Mouse (Mus musculus) cerebellum, postnatal 25 days (tissue): ENCODE results near the gene Kmo.
A peak's percentile ranks its signal among the peaks of the same experiment; 100 is the strongest.

Experiments used
- DNase-seq, 2 experiments: peaks; one replicate each; pipeline ENCODE4 v3.0.0; 2021; ENCODE audit warnings: mixed read lengths in 2 of 2

Kmo gene

GRCm38 (mm10) chr1:175632470-175632869, 12.3 kb downstream of the Kmo start:
- no peak for DNase-seq

DNA sequence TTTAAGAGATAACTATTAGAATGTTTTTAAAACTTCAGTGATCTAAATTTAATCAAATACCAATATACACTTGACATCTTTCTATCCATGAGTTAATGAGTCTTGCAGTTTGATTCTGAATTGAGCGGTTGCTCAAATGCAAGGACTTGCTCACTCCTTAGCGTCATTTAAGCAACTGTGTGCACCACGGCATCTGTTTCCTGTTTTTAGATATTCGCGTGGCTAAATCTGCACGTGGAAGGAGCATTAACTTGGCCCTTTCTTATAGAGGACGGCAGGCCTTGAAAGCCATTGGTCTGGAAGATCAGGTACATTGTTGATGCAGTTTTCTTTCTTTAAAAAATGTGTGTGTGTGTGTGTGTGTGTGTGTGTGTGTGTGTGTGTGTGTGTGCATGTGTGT, 17.5 kb downstream of the Kmo start:
- DNase-seq: no peak

DNA sequence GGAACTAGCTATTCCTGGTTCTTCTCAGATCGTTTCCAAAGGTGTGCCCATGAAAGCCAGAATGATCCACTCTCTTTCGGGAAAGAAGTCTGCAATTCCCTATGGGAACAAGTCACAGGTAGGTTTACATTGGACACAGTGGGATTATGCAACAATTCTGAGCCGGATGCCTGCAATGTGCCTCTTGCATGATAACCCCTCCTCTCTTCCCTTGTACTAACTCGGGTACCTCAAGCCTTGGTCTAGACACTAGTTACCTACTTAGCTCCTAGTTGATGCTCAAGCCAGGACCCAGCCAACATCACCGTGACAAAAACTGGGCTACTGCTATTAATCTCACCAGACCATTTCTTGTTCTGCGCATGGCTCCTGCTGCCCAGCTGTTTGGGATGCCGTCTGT, 18.9 kb downstream of the Kmo start:
- no peak for DNase-seq

GRCm38 (mm10) chr1:175640435-175641150, 20.4 kb downstream of the Kmo start:
- DNase-seq: no peak

DNA sequence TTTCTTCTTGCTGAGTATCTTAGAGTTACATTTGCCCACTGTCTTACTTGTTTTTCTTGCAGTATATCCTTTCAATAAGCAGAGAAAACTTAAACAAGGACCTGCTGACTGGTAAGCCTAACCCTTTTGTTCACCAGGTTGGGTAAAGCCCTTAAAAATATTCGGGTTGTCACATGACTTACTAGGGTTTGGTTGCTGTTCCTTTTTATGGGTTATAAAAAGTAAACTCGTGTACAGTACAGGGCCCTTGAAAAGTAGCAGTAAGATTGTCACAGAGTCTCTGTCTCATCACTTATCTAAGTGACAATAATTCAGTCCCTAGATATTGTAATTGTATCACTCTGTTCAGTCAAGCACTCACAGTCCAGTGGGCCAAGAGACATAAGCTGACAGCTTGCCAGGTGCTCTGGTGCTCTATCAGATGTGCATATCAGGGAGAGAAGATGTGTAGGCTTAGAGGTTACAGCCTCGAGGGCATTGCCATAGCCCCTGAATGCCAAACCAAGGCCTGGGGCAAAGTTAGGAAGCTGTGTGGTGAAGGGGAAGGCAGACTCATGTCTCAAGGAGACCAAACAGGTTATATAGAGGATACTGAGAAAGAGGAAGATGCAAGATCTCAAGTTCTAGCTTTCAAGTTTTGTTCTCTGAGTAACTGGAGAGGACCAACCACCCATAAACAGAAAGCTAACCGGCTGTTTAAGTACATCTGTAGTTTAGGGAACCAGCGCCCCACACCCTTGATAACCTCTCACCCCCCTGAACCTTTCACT, 23.5 kb downstream of the Kmo start:
- no peak for DNase-seq

- DNase-seq: no peak
Measured at GRCm38 (mm10) chr1:175646952-175647351, 26.8 kb downstream of the Kmo start.

DNA sequence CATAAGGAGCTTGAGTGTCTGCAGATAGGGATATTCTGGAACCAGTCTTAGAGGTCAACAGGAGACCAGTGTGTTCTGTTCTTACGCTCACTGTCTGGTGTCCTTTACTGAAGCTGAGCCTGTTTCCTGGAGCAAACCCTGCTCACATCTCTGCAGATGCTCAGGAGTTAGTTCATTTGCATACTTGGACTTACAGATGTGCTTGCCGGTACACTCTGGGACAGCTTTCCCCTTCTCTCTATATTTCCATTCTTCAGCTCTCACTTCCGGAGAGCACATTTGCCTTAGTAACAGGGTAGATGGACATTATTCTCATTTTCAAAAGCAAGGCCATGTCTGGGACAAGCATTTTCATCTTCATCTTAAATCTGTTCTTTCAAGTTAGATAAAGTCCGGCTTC, 28.4 kb downstream of the Kmo start:
- DNase-seq: no peak

DNA sequence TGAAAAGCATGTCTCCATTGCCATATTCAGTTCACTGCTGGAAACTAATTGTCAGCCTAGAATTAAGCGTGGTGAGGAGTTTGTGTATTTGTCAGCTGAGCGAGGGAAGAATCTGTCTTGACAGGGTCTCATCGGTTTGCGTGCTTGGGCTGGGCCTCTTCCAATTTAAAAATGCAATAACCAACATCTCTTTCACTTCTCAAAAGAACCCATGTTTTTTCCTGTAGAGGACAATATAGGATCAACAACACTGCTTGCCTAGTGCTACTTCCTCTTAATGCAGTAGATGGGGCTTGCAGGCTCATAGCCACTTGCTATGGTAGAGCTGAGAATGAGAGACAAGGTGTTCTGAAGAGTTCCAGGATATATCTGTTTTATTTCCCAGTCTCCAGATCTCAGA, 39.7 kb downstream of the Kmo start:
- no peak for DNase-seq

- DNase-seq: peak in 1 of 2 experiments; percentile 19
Measured at GRCm38 (mm10) chr1:175668666-175669405, 48.7 kb downstream of the Kmo start.

GRCm38 (mm10) chr1:175669456-175669855, 49.3 kb downstream of the Kmo start:
- DNase-seq: no peak

DNA sequence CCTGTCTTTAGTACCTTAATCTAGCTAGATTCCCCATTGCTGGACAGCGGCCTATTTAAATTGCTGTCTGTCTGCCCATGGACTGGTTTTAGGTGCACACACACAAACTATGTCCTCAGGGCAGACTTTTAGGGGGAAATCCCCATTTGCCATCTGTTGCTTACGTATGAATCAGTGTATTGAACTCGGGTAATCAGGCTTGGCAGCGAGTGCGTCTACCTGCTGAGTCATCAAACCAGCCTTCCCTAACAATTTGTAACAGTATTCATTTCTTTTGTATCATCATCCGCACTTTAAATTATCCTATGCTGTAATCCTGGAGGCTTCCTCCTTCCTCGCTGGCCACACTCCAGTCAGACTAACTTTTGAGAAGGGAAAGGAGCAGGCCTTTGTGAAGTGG, 49.9 kb downstream of the Kmo start:
- no peak for DNase-seq

DNA sequence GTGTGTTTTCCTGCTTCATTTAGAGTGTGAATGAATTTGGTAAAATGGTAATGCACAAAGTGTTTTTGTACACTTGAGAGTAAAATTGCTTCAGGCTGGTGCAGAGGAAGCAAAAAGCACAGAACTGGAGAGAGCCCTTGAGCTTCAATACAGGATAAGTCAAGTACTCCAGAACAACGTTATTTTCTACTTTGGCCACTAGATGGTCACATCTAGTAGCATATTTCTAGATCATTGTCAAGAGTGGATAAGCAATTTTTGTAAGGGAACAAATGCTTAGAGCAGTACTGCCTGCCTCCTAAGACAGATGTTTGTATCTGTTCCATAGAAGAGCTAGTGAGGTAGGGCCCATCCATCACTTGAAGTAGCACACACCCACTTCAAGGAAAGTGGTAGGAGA, 51.4 kb downstream of the Kmo start:
- no peak for DNase-seq

DNA sequence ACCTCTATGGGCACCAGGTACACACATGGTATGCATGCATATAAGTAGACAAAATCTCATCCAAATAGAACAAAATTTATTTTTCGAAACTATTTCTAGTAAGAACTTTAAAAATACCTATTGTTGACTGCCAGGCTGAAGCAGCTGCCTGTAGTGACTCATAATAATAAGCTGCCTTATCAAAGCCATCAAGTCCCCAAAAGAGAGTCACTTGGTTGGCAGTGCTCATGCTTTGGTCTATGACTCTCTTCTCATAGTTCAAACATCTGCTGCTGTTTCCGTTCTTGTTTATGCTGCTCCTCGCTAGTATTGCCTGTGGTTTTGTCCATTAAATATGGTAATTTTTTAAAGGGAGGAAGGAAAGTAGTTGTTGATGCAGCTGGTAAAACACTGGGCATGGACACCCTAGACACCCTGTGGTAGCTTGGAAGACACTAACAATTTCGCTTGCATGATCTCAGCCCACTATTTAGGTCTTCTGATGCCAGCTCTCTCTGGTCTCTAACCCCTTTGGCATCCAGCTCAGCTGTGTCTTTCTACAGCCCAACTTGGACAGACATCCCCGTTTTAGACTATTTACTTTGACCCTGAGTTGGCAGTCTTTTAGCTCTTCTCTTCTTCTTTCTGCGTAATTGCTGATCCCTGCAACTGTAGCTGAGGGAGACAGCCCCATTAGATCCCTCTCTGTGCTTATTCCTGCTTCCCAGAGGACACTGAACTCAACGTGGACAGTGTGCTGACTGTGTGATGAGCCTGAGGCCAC, 53.6 kb downstream of the Kmo start:
- no peak for DNase-seq

GRCm38 (mm10) chr1:175675116-175675515, 54.9 kb downstream of the Kmo start:
- DNase-seq: no peak

- DNase-seq: no peak
Measured at GRCm38 (mm10) chr1:175677459-175677858, 57.3 kb downstream of the Kmo start.

DNA sequence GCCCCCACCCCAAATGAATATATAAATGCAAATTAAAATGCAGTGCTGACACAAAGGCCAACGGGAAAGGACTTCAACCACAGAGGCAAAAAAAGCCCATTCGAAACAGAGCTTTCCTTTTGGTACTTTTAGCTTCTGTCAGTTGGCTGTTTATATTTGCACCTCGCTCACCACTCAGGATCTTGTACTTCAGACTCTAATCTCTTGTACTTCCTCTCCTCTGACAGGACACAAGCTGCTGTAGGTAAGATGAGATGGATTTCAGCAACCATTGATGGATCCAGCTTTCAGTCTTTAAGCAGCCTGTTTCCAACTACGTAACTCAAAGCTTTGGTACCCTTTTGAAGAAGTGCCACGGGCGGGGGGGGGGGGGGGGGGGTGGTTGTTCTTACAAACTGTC, 60.8 kb downstream of the Kmo start:
- DNase-seq: no peak

- peak in 1 of 2 experiments; percentile 6 for DNase-seq
Measured at GRCm38 (mm10) chr1:175691686-175692245, 71.6 kb downstream of the Kmo start.

DNA sequence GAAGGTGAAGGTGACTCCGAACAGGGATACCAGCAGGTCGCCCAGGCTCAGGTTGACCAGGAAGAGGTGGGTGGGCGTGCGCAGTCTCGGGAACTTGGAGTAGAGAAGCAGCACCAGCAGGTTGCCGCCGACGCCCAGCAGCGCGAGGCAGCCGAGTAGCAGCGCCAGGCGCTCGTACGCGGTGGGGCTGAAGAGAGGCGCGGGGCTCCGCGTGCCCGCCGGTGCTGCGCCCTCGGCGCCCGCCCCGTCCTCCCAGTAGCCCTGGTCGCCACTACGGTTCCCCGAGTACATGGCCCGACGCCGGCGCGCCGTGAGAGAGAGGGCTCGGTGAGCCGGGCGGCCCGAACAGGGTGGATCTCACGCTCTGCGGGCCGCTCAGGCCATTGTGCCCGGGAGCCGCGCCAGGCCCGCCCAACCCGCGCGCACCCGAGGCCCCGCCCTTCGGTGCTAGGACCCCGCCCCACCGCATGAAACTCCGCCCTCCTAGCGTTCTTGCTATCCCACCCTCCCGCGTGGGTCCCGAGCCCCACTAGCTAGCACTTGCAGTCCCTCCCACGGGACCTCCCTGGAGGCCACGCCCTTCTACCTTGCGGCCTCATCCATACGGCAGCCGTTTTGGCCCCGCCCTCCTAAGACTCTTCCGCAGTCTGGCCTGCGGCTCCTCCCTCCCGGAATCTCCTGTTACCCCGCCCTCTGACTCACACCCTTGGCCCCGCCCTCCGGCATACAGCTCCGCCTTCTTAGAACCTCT, 72.2 kb downstream of the Kmo start, which contains the start of the genes Opn3 and Chml:
Opn3 (minus strand) TSS at position 531 of the 751 bp plus-strand sequence.
Chml (minus strand) TSS at position 656 of the 751 bp plus-strand sequence.
- peak; percentile 98 to 99 for DNase-seq

- no peak for DNase-seq
Measured at GRCm38 (mm10) chr1:175692997-175693361, 72.8 kb downstream of the Kmo start.

DNA sequence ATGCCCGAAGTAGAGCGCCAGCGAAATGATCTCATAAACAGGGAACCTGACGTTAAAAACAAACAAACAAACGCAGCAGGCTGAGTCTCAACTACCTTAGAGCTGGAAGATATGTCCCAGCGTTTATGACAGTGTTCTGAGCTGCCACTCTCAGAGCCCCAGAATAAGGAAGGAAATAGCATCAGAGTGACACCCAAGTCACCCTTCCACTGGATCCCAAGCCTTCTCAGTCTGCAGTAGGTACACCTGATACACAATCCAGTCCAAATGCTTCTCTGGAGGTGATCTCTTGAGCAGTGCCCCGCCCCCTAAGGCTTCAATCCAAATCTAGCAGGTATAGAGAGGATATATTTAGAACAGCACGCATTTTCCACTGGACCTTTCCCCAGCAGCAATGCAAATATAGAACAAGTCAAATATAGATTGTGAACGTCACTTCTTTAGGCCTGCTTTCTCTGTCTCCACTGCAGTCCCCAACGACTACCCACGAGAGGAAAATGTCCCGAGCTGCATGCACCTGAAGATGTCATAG, 73.3 kb downstream of the Kmo start:
- peak; percentile 16 to 36 for DNase-seq

GRCm38 (mm10) chr1:175698293-175698692, 78.1 kb downstream of the Kmo start, which contains the start of gene Wdr64:
Wdr64 (plus strand) TSS chr1:175698593.
- DNase-seq: no peak
